Mouse (Mus musculus) heart, postnatal 14 days (tissue): ENCODE data around the gene Scarb1. TPM values are rescaled to one million over a fixed set of nuclear protein-coding genes. Genes with fewer than 3 reads are reported as not detected.
A peak's percentile ranks its signal among the peaks of the same experiment; 100 is the strongest.

ENCODE experiments used
- DNase-seq, 2 experiments: peaks; one replicate each; pipeline ENCODE4 v3.0.0; 2021 to 2022
- intact Hi-C: fragments of 180-260 bp; cut with DNase I; formaldehyde crosslinking; loops from one replicate; pipeline ENCODE4 v1.15.1; 2025
- total RNA-seq, 2 experiments: library from RNA; stranded (reverse); gene quantifications; 2 replicates each; pipeline ENCODE4 v1.2.3; 2021

Scarb1 gene
- total RNA-seq, 2 experiments from 2014 or later: 60.1 to 77.5 TPM

- intact Hi-C loops: loop anchor here (2.0 to 5.0 kb wide), 2 partner anchors 96 to 466 kb away; no protein-coding TSS in a partner anchor
- peak; percentile 62 to 76 for DNase-seq
Observed at GRCm38 (mm10) chr5:125368568-125368967, 27.7 kb upstream of the Scarb1 start.

GRCm38 (mm10) chr5:125368156-125368555 lies 27.3 kb upstream of the Scarb1 start:
- intact Hi-C loops: loop anchor here (2.0 to 5.0 kb wide), 2 partner anchors 95 to 466 kb away; no protein-coding TSS in a partner anchor
- no peak for DNase-seq

GRCm38 (mm10) chr5:125364851-125365429 lies 24.0 kb upstream of the Scarb1 start:
- DNase-seq: no peak
- intact Hi-C loops: loop anchor here (5.0 kb wide), 1 partner anchor 463 kb away; no protein-coding TSS in a partner anchor

- intact Hi-C loops: no loop called here
- peak; percentile 70 to 72 for DNase-seq
Observed at GRCm38 (mm10) chr5:125363894-125364293, 23.0 kb upstream of the Scarb1 start.

- intact Hi-C loops: no loop called here
- no peak for DNase-seq
Observed at GRCm38 (mm10) chr5:125360981-125361510, 20.2 kb upstream of the Scarb1 start.

GRCm38 (mm10) chr5:125360566-125360965 lies 19.7 kb upstream of the Scarb1 start:
- peak in 1 of 2 experiments; percentile 49 for DNase-seq
- intact Hi-C loops: no loop called here

- intact Hi-C loops: no loop called here
- DNase-seq: no peak
Observed at GRCm38 (mm10) chr5:125358270-125358608, 17.3 kb upstream of the Scarb1 start.

- DNase-seq: no peak
- intact Hi-C loops: no loop called here
Observed at GRCm38 (mm10) chr5:125357543-125358269, 16.8 kb upstream of the Scarb1 start.

GRCm38 (mm10) chr5:125355650-125356049 lies 14.8 kb upstream of the Scarb1 start:
- no peak for DNase-seq
- intact Hi-C loops: no loop called here

GRCm38 (mm10) chr5:125354885-125355492 lies 14.1 kb upstream of the Scarb1 start:
- intact Hi-C loops: no loop called here
- DNase-seq: no peak

GRCm38 (mm10) chr5:125352781-125353294 lies 11.9 kb upstream of the Scarb1 start:
- intact Hi-C loops: no loop called here
- DNase-seq: no peak

GRCm38 (mm10) chr5:125351939-125352338 lies 11.0 kb upstream of the Scarb1 start:
- no peak for DNase-seq
- intact Hi-C loops: no loop called here

- no peak for DNase-seq
- intact Hi-C loops: no loop called here
Observed at GRCm38 (mm10) chr5:125351057-125351456, 10.2 kb upstream of the Scarb1 start.

- intact Hi-C loops: loop anchor here (5.0 kb wide), 1 partner anchor 72 kb away; no protein-coding TSS in a partner anchor
- DNase-seq: no peak
Observed at GRCm38 (mm10) chr5:125349391-125349790, 8.5 kb upstream of the Scarb1 start.

- DNase-seq: peak; percentile 61 to 78
- intact Hi-C loops: loop anchor here (5.0 kb wide), 1 partner anchor 71 kb away; no protein-coding TSS in a partner anchor
Observed at GRCm38 (mm10) chr5:125348487-125348886, 7.6 kb upstream of the Scarb1 start.

GRCm38 (mm10) chr5:125348067-125348466 lies 7.2 kb upstream of the Scarb1 start:
- no peak for DNase-seq

GRCm38 (mm10) chr5:125344296-125344695 lies 3.4 kb upstream of the Scarb1 start:
- no peak for DNase-seq
- intact Hi-C loops: no loop called here

More at GRCm38 (mm10) chr5:125348067-125348466, 7.2 kb upstream of the Scarb1 start:
- intact Hi-C loops: loop anchor here (5.0 kb wide), 1 partner anchor 71 kb away; no protein-coding TSS in a partner anchor

GRCm38 (mm10) chr5:125341459-125342090 lies 681 bp upstream of the Scarb1 start:
- intact Hi-C loops: no loop called here
- no peak for DNase-seq

GRCm38 (mm10) chr5:125339851-125340531 lies 903 bp downstream of the Scarb1 start:
- DNase-seq: peak in 1 of 2 experiments; percentile 42
- intact Hi-C loops: loop anchor here (2.0 kb wide), 1 partner anchor 21 kb away; no protein-coding TSS in a partner anchor
